Comparison of ENCODE assay signal across 8 mouse cellular contexts in genomic region chr4:123050681-123051211, GRCm38 (mm10). TPM values are rescaled to one million over a fixed set of nuclear protein-coding genes. Genes with fewer than 3 reads are reported as not detected.
A peak's percentile ranks its signal among the peaks of the same experiment; 100 is the strongest.
DNase-seq lines count a peak whose midpoint lies in the region; ATAC-seq and TF ChIP-seq lines count a peak whose summit lies in the region.

No protein-coding gene starts in this region.

- H3K4me3 ChIP-seq in G1E (ENCODE audit: low read depth, low read length) = no peak overlapping the region
- H3K4me3 ChIP-seq in hindbrain, embryonic 14.5 days (replicated peaks; ENCODE audit: low read length) = no peak overlapping the region

- H3K27me3 ChIP-seq in G1E (ENCODE audit: insufficient read depth, low read length) = no peaks in the 10 kb centered on the region
- no peaks in the 10 kb centered on the region for H3K27me3 ChIP-seq in hindbrain, embryonic 14.5 days (ENCODE audit: control insufficient read depth, insufficient read depth, low read length)

- H3K27ac ChIP-seq in hindbrain, embryonic 14.5 days = peak overlapping the region; percentile 66

- no peak overlapping the region for H3K9ac ChIP-seq in hindbrain, embryonic 14.5 days

- no peak for ATAC-seq in G1E (ENCODE audit: extremely low read depth, insufficient number of reproducible peaks, low FRiP score, poor library complexity, severe bottlenecking)
- peak; percentile 89 for ATAC-seq in hindbrain, embryonic 14.5 days (ENCODE audit: low FRiP score)

- no peak overlapping the region for H3K4me2 ChIP-seq in hindbrain, embryonic 14.5 days (replicated peaks)

- peaks cover 100% of the 10 kb centered on the region for H3K36me3 ChIP-seq in G1E (replicated peaks)
- peaks cover 93% of the 10 kb centered on the region for H3K36me3 ChIP-seq in hindbrain, embryonic 14.5 days (replicated peaks; ENCODE audit: control insufficient read depth, insufficient read depth)

- WGBS in hindbrain, embryonic 14.5 days = 37% methylated on average over 5 of the region's 5 CpGs

- TF ChIP-seq CTCF in G1E (IDR thresholded peaks at IDR 0.05; ENCODE audit: low read depth, low read length) = no peak

- no peaks in the 10 kb centered on the region for H3K9me3 ChIP-seq in G1E (replicated peaks)
- H3K9me3 ChIP-seq in hindbrain, embryonic 14.5 days (ENCODE audit: control insufficient read depth, low read length) = no peaks in the 10 kb centered on the region

- H3K4me1 ChIP-seq in G1E (ENCODE audit: insufficient read depth, low read depth, low read length) = no peaks in the 10 kb centered on the region
- H3K4me1 ChIP-seq in hindbrain, embryonic 14.5 days (replicated peaks; ENCODE audit: control insufficient read depth, insufficient read depth, low read length) = peaks cover 21% of the 10 kb centered on the region

- peak; percentile 33 for DNase-seq in G1E (ENCODE audit: low spot score)
- peak; percentile 8 for DNase-seq in c-Kit-positive CD71-positive TER-119-negative erythroid progenitor cells, embryonic 14.5 days (ENCODE audit: low read depth)
- DNase-seq in frontal cortex, postnatal 36 days (ENCODE audit: low spot score in 2 of 2) = peak; percentile 31 to 64
- DNase-seq in hindbrain, embryonic 14.5 days (ENCODE audit: low spot score) = peak; percentile 87
- DNase-seq in layer of hippocampus, postnatal 36 days = peak; percentile 51 to 62
- DNase-seq in lung, postnatal 36 days = peak; percentile 94
- DNase-seq in right cerebral cortex, postnatal 14 days = peak; percentile 80
- peak; percentile 82 to 83 for DNase-seq in urinary bladder, postnatal 4 days (ENCODE audit: low spot score in 2 of 2)

RNA-seq across cellular contexts. Expression of gene Trit1, which starts 34.3 kb away (rescaled TPM):
- total RNA-seq in G1E (2014; fragmentation: Nextera tagmentation) (23.6 and 24.4 TPM in 2 replicates), G1E (2017) (24.4 and 26.4 TPM in 2 replicates)
- 2.8 and 3.2 TPM in 2 replicates for polyA plus RNA-seq in G1E (2012)
- 19.8 and 24.6 TPM in 2 replicates for polyA plus RNA-seq in hindbrain, embryonic 14.5 days (2014; fragmentation: Nextera tagmentation; extraction: Ambion mirVana)
- total RNA-seq in layer of hippocampus, postnatal 36 days (2021) = 10 to 100 TPM; 23.5 to 26.0 TPM

RNA-seq across cellular contexts. Expression of gene Bmp8b, which starts 54.2 kb away (rescaled TPM):
- total RNA-seq in G1E (2014; fragmentation: Nextera tagmentation) (not detected in 2 replicates), G1E (2017) (0.05 TPM in 1 of 2 replicates, not detected in the other)
- polyA plus RNA-seq in G1E (2012) = not detected in 2 replicates
- 0.42 and 0.59 TPM in 2 replicates for polyA plus RNA-seq in hindbrain, embryonic 14.5 days (2014; fragmentation: Nextera tagmentation; extraction: Ambion mirVana)
- total RNA-seq in layer of hippocampus, postnatal 36 days (2021) = under 1 TPM in 1 of 2 experiments, not detected in 1; 0.42 TPM

RNA-seq across cellular contexts. Expression of gene Mycl, which starts 55.3 kb away (rescaled TPM):
- total RNA-seq in G1E (2014; fragmentation: Nextera tagmentation) = not detected in 2 replicates
- total RNA-seq in G1E (2017) = 0.11 TPM in 1 of 2 replicates, not detected in the other
- not detected in 2 replicates for polyA plus RNA-seq in G1E (2012)
- polyA plus RNA-seq in hindbrain, embryonic 14.5 days (2014; fragmentation: Nextera tagmentation; extraction: Ambion mirVana) = 68.7 and 71.9 TPM in 2 replicates
- total RNA-seq in layer of hippocampus, postnatal 36 days (2021) = 10 to 100 TPM; 32.9 to 35.0 TPM

Comparison
In these comparisons a context has a peak if more than half of its experiments do, and no peak if none do; other contexts are left out.
1. DNase-seq: peak in every context shown above with its lines; median percentile 94 in lung, postnatal 36 days; 87 in hindbrain, embryonic 14.5 days; 82 in urinary bladder, postnatal 4 days; 80 in right cerebral cortex, postnatal 14 days; 56 in layer of hippocampus, postnatal 36 days; 48 in frontal cortex, postnatal 36 days; 33 in G1E; 8 in c-Kit-positive CD71-positive TER-119-negative erythroid progenitor cells, embryonic 14.5 days.
2. RNA of gene Mycl, which starts 55.3 kb away (total RNA-seq): 32.9 to 35.0 TPM in layer of hippocampus, postnatal 36 days; 0.11 TPM in G1E; every median in the first group is over 10 times any median in the second.